Mouse (Mus musculus) spleen, embryonic (tissue): ENCODE measurements around the gene Adamts3.

Experiments used
- CTCF ChIA-PET: fragments of 350-600 bp; sonication (Branson Sonifier 250); formaldehyde crosslinking; loops from one replicate; lab custom pipeline; 2022; lab: Charles Lee

Adamts3 gene

DNA sequence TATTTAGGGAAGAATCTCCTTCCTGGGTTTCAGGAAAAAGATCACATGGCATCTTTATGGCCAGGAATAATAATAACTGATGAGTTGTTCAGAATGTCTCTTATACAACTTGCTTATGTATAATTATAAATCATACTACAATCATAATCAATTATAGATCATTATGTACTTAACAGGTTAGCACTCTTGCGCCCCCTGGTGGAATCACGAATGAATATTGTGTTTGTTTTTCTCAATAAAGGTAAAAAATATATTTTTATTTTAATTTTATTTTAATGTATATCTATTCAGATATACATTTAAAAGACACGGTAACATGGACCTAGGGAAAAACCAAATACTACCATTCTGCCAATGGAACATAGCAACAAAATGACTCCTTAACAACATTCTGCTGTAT is 63.6 kb downstream of the Adamts3 start:
- CTCF ChIA-PET, result no interaction called here

DNA sequence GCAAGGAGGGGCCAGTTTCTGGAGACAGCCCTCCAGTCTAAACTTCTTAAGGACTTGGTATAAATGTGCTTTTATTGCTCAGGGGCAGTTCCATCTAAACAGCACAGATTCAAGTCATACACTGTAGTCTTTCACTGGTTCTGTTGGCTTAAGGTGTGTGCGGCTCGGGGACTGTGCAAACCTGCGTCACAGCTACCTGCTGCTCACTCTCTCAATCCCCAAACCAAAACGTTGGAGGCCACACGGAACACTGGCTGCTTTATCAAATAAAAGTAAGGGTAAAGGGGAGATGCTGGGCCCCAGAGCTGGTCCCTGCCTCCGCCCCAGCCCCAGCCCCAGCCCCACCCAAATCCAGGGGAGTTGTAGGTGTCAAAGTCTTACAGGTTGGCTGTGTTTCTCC is 66.5 kb downstream of the Adamts3 start:
- CTCF ChIA-PET, result no interaction called here

- CTCF ChIA-PET, result no interaction called here
Observed at GRCm38 (mm10) chr5:89814552-89814951, 68.6 kb downstream of the Adamts3 start.

- CTCF ChIA-PET, result no interaction called here
Observed at GRCm38 (mm10) chr5:89800181-89800816, 82.8 kb downstream of the Adamts3 start.

DNA sequence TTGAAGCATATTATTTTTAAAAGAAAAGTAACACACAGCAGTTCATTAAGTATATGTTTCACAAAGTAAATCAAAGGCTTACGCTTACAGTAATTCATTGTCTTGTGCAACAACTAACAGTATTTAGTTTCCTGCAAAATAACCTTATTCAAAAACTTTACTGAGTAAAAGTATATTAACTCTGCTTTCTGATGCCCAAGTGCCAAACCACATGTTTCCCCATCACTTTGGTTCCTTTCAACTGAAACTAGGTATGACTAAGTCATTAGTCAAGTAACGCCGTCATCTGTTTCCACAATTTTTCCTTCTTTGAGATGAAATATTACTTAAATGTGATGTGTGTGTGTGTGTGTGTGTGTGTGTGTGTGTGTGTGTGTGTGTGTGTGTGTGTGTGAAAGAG is 89.4 kb downstream of the Adamts3 start:
- CTCF ChIA-PET, result no interaction called here

GRCm38 (mm10) chr5:89784635-89785034 is 98.5 kb downstream of the Adamts3 start:
- CTCF ChIA-PET, result no interaction called here

DNA sequence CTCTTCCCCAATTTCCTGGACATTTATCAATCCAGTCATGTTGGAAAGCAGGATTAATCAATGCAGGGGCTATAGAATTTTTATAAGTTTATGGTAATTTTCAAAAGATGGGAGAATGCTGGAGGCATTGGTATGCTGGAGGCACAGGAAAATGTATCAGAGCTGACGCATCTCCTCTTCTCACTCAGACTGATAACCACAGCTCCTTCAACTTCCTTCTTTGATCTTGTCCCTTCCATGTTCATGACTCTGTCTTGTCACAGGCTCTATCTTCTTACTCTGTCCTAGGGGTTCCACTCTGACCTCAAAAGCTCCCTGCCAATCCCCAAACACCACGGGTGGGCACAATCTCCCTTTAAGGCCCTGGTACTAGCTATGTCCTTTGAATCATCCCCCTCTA is 103.3 kb downstream of the Adamts3 start:
- CTCF ChIA-PET, result no interaction called here

DNA sequence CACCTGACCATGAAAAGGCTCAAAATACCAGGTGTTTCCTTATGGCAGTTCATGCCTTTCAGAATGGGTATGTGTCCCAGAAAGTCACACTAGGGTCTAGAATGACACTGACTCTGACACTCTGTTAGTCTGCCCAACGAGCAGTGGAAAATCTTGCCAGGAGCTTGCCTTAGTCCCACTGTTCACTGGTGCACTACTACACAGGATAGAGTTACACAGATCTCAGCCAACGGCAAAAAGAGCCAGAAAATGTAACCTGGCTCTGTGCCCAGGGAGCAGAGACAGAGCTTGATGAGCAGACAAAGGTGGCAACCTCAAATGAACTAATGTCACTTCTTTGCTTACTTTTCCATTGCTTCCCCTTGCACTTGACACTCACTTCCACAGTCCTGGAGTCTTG is 104.5 kb downstream of the Adamts3 start:
- CTCF ChIA-PET, result no interaction called here

DNA sequence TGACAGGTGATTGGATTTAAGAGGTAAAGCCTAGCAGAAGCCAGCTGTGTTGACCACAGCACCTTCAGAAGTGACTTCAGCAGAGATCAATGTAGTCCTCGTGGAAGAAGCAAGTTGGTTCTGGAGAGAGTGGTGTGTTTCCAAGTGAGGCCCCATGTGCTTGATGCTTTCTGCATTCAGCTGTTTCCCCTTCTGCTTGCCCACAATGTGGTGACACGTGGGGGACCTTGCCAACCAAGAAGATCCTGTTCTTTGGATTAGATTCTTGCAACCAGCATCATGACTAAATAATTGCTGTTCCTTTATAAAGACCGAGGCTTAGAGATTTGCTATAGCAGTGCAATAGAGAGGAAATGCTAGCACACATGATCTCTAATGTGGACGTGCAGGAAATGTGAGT is 105.7 kb downstream of the Adamts3 start:
- CTCF ChIA-PET, result no interaction called here

DNA sequence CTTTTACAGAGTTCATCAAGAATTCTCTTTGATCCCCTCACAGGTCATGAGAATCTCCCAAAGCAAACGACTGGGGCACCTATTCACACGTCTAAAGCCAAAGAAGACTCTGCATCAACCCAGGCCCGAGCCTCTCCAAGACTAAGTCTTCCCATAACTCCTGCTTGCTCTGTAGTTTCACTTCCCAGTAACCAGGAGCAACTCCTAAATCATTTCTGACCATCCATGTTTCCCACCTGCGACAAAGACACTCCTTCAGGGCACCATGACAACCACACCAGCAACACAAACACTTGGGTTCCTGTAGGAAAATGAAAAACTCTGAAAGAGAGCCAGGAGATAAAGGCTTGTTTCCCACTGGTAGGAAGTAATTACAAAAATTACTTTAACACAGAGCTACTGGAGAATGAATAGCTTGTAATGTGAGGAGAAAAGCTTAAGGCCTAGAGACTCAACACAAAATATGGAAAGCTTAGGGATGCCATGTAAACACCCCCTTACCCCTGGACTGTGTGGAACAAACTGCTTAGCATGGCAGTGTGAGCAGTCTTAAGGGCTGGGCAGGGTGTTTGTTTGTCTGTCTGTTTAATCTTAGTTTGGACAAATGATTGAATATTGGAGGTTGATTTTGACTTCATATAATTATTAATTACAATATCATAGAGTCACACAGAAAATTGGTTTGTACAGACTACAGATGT is 112.3 kb downstream of the Adamts3 start:
- CTCF ChIA-PET, result no interaction called here

GRCm38 (mm10) chr5:89763189-89764187 is 119.6 kb downstream of the Adamts3 start:
- CTCF ChIA-PET, result no interaction called here

DNA sequence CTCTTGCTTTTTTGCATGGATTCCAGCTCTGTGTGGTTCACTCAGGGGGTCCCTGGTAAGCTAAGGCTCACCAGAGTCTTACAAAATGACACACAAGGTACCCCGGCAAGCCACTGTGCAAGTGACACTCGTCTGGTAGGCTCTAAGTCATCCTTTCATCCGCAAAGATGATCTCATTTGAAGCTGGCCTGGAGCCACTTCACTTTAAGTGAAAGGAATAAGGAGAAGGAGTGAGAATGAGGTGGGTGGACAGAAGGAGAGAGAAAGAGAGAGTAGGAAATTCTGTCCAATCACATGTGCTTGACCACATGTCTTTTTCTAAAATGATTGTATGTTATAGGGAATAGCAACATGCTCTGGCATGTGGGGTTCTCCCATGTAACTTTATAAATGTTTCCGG is 122.8 kb downstream of the Adamts3 start:
- CTCF ChIA-PET, result no interaction called here

DNA sequence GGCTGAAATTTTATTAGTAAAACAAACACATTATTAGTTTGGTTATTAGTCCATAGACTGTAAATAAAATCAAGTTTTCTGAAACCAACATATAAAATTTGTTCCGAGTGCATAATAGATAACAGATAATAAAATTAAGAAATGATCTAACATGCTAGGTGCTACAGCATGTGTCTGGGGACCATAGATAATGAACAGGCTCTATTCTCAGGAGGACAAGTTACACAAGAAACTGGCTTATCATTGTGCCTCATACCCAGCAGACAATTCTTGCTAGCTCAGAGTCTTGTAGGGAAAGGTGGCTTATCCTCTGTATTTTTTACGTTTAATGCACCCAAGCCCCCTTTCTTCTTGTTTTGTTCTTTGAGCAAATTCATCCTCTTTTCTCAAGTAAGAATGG is 131.3 kb downstream of the Adamts3 start:
- CTCF ChIA-PET, result no interaction called here

GRCm38 (mm10) chr5:89748185-89748884 is 134.8 kb downstream of the Adamts3 start:
- CTCF ChIA-PET, result no interaction called here

- CTCF ChIA-PET, result no interaction called here
Observed at GRCm38 (mm10) chr5:89747149-89747659, 135.9 kb downstream of the Adamts3 start.

DNA sequence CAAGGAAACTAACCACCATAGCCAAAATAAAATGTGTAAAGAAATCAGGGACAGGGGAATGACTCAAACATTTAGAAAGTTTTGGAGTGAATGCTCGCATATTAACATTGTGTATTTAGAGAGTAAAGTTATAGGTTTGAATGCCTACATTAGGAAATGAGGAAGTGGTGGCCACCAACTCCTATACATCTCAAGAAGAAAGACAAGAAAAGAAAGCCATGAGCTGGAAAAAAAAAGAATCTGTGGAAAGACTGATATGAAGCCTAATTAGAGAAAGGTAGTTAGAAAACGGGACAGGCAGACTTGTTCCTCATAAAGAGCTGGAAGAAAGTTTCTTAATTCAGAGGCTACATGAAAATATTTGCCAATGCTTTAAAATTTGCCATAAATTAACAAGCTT is 138.0 kb downstream of the Adamts3 start:
- CTCF ChIA-PET, result no interaction called here

GRCm38 (mm10) chr5:89734759-89735158 is 148.4 kb downstream of the Adamts3 start:
- CTCF ChIA-PET, result no interaction called here

DNA sequence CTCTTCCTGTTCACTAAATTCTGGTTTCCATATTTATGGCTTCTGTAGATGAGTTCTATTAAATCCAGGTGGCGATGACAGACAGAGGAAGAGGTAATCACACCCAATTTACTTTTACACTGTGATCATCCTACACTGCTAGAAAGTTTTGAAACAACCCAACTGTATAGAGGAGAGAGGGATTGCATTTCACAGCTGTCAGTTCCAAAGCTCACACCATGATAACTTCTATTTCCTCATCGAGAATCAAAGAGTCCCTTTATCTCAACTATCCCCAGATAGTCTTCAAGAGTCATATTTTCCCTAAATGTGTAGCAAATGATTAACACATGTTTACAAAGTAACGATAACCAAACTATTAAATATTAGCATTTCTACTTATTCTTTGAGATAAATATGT is 152.7 kb downstream of the Adamts3 start:
- CTCF ChIA-PET, result interaction anchor here (0.6 kb wide), 1 partner anchor 98 kb away, joined by 4 read pairs; no protein-coding TSS in a partner anchor

DNA sequence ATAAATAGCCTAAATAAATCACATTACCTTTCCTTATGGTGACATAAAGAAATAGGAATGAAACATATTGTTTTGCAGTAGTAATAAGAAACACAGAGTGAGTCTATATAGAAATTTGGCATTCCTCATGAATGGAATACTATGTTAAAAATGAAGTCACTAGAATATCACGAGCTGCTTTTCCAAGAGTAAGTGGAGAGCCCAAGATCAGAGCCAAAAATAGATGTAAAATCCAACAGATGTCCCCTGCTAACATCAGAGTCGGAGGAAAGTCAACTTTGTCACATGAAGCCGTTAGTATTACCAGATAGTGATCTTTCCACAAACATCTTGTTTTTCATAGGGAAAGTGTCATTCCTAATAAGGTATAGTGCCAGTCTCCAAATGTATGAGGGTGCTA is 155.0 kb downstream of the Adamts3 start:
- CTCF ChIA-PET, result no interaction called here

DNA sequence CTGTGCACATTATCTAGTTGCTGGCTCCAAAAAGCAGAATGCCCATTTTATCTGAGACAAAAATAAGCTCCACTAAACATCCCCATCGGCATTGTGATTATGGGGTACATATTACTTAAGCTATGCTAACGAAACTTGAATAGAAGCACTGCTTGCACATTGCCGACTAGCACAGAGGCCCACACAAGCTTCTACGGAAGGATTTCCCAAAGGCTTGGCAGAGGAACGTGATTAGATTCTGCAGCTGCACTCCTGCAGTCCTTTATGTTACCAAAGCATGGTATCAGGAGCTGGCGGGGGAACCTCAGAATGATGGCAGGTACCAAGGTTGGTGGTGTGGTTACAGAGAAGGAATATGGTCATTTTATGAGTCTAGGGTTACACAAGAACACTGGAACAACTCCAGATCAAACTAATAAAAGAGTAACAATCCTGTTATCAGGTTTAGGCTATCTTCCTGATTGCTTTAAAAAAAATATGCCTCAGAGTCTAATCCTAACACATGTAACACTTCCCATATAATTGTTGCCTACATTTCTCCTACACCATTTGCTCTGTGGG is 155.6 kb downstream of the Adamts3 start:
- CTCF ChIA-PET, result no interaction called here

DNA sequence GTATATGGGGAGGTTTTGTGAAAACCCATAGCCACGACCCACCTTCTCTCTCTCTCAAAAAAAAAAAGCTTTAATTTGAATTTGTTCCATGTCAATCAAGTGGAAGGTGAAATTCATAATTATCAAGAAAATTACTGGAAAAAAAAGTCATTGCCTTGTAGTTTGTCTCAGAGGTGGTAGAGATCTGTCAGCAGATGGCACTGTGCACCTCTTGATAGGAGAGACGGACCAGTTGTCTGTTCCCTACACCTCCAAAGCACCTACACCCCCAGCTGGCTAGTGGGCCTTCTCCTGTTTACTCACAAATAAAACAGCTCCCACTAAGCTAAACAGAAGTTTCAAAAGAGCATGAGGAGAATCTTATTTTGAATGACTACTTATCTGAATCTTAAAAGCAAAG is 168.6 kb downstream of the Adamts3 start:
- CTCF ChIA-PET, result no interaction called here
